Mouse (Mus musculus): ENCODE measurements around the gene Vtcn1. TPM values are rescaled to one million over a fixed set of nuclear protein-coding genes. Genes with fewer than 3 reads are reported as not detected.

Vtcn1 gene
- polyA plus RNA-seq, 1 experiment from 2014 or later, result 0.81 TPM

- H3K27ac ChIP-seq (ENCODE audit: low read length), result no peak overlapping the region
- no peaks in the 10 kb centered on the region for H3K4me1 ChIP-seq (ENCODE audit: insufficient read depth, low read depth, low read length)
- no peaks in the 10 kb centered on the region for H3K36me3 ChIP-seq (ENCODE audit: insufficient read depth, low read length)
- TF ChIP-seq EP300 (IDR thresholded peaks at IDR 0.05) (no peak), CTCF (IDR thresholded peaks at IDR 0.05) (no peak)
- 67% methylated on average over 23 of the region's 23 CpGs for WGBS
- no peak overlapping the region for H3K4me3 ChIP-seq (ENCODE audit: low read depth, low read length)
- ATAC-seq, result no peak
- no peak for DNase-seq (ENCODE audit: low spot score)
- H3K27me3 ChIP-seq (replicated peaks; ENCODE audit: insufficient read depth, low read length), result no peaks in the 10 kb centered on the region
- H3K4me2 ChIP-seq (replicated peaks; ENCODE audit: low read depth, low read length), result no peak overlapping the region
- no peaks in the 10 kb centered on the region for H3K9me3 ChIP-seq (ENCODE audit: low read length)
- no peak overlapping the region for H3K9ac ChIP-seq (replicated peaks; ENCODE audit: low read depth)
Measured at GRCm38 (mm10) chr3:100861307-100862303, 36.3 kb downstream of the Vtcn1 start.

- no peak overlapping the region for H3K9ac ChIP-seq (replicated peaks; ENCODE audit: low read depth)
- ATAC-seq (no peak), DNase-seq (ENCODE audit: low spot score) (no peak)
- 55% methylated on average over 5 of the region's 5 CpGs for WGBS
- no peak overlapping the region for H3K27ac ChIP-seq (ENCODE audit: low read length)
- TF ChIP-seq EP300 (IDR thresholded peaks at IDR 0.05) (no peak), CTCF (IDR thresholded peaks at IDR 0.05) (no peak)
- no peaks in the 10 kb centered on the region for H3K4me1 ChIP-seq (ENCODE audit: insufficient read depth, low read depth, low read length)
- no peak overlapping the region for H3K4me3 ChIP-seq (ENCODE audit: low read depth, low read length)
- H3K9me3 ChIP-seq (ENCODE audit: low read length), result no peaks in the 10 kb centered on the region
- H3K36me3 ChIP-seq (ENCODE audit: insufficient read depth, low read length), result no peaks in the 10 kb centered on the region
- no peak overlapping the region for H3K4me2 ChIP-seq (replicated peaks; ENCODE audit: low read depth, low read length)
- no peaks in the 10 kb centered on the region for H3K27me3 ChIP-seq (replicated peaks; ENCODE audit: insufficient read depth, low read length)
Measured at GRCm38 (mm10) chr3:100866946-100867345, 41.7 kb downstream of the Vtcn1 start.

- Histone ChIP-seq H3K27ac (ENCODE audit: low read length) (no peak overlapping the region), H3K9ac (replicated peaks; ENCODE audit: low read depth) (no peak overlapping the region), H3K4me1 (ENCODE audit: insufficient read depth, low read depth, low read length) (no peaks in the 10 kb centered on the region), H3K27me3 (replicated peaks; ENCODE audit: insufficient read depth, low read length) (no peaks in the 10 kb centered on the region), H3K36me3 (ENCODE audit: insufficient read depth, low read length) (no peaks in the 10 kb centered on the region), H3K4me3 (ENCODE audit: low read depth, low read length) (no peak overlapping the region), H3K4me2 (replicated peaks; ENCODE audit: low read depth, low read length) (no peak overlapping the region), H3K9me3 (ENCODE audit: low read length) (no peaks in the 10 kb centered on the region)
- ATAC-seq, result no peak
- no peak for DNase-seq (ENCODE audit: low spot score)
- no peak for TF ChIP-seq CTCF (IDR thresholded peaks at IDR 0.05)
- TF ChIP-seq EP300 (IDR thresholded peaks at IDR 0.05), result no peak
- WGBS, result 92% methylated on average over 4 of the region's 4 CpGs
Measured at GRCm38 (mm10) chr3:100877057-100877456, 51.8 kb downstream of the Vtcn1 start.

- H3K9ac ChIP-seq (replicated peaks; ENCODE audit: low read depth), result no peak overlapping the region
- no peaks in the 10 kb centered on the region for H3K27me3 ChIP-seq (replicated peaks; ENCODE audit: insufficient read depth, low read length)
- ATAC-seq, result no peak
- TF ChIP-seq EP300 (IDR thresholded peaks at IDR 0.05), result no peak
- TF ChIP-seq CTCF (IDR thresholded peaks at IDR 0.05), result no peak
- H3K4me3 ChIP-seq (ENCODE audit: low read depth, low read length), result no peak overlapping the region
- H3K27ac ChIP-seq (ENCODE audit: low read length), result no peak overlapping the region
- no peak overlapping the region for H3K4me2 ChIP-seq (replicated peaks; ENCODE audit: low read depth, low read length)
- no peak for DNase-seq (ENCODE audit: low spot score)
- no peaks in the 10 kb centered on the region for H3K4me1 ChIP-seq (ENCODE audit: insufficient read depth, low read depth, low read length)
- no peaks in the 10 kb centered on the region for H3K9me3 ChIP-seq (ENCODE audit: low read length)
- no peaks in the 10 kb centered on the region for H3K36me3 ChIP-seq (ENCODE audit: insufficient read depth, low read length)
- 78% methylated on average over 6 of the region's 6 CpGs for WGBS
Measured at GRCm38 (mm10) chr3:100881403-100881802, 56.1 kb downstream of the Vtcn1 start.

GRCm38 (mm10) chr3:100881843-100882634 lies 56.8 kb downstream of the Vtcn1 start:
- H3K27ac ChIP-seq (ENCODE audit: low read length), result no peak overlapping the region
- TF ChIP-seq EP300 (IDR thresholded peaks at IDR 0.05) (no peak), CTCF (IDR thresholded peaks at IDR 0.05) (no peak)
- no peak overlapping the region for H3K9ac ChIP-seq (replicated peaks; ENCODE audit: low read depth)
- DNase-seq (ENCODE audit: low spot score) (no peak), ATAC-seq (no peak)
- no peak overlapping the region for H3K4me3 ChIP-seq (ENCODE audit: low read depth, low read length)
- no peak overlapping the region for H3K4me2 ChIP-seq (replicated peaks; ENCODE audit: low read depth, low read length)
- H3K27me3 ChIP-seq (replicated peaks; ENCODE audit: insufficient read depth, low read length), result no peaks in the 10 kb centered on the region
- H3K36me3 ChIP-seq (ENCODE audit: insufficient read depth, low read length), result no peaks in the 10 kb centered on the region
- no peaks in the 10 kb centered on the region for H3K9me3 ChIP-seq (ENCODE audit: low read length)
- no peaks in the 10 kb centered on the region for H3K4me1 ChIP-seq (ENCODE audit: insufficient read depth, low read depth, low read length)
- 82% methylated on average over 9 of the region's 9 CpGs for WGBS

GRCm38 (mm10) chr3:100889234-100889633 lies 64.0 kb downstream of the Vtcn1 start:
- Histone ChIP-seq H3K4me3 (ENCODE audit: low read depth, low read length) (no peak overlapping the region), H3K4me2 (replicated peaks; ENCODE audit: low read depth, low read length) (no peak overlapping the region), H3K36me3 (ENCODE audit: insufficient read depth, low read length) (no peaks in the 10 kb centered on the region), H3K27ac (ENCODE audit: low read length) (no peak overlapping the region), H3K27me3 (replicated peaks; ENCODE audit: insufficient read depth, low read length) (no peaks in the 10 kb centered on the region), H3K4me1 (ENCODE audit: insufficient read depth, low read depth, low read length) (no peaks in the 10 kb centered on the region), H3K9ac (replicated peaks; ENCODE audit: low read depth) (no peak overlapping the region), H3K9me3 (ENCODE audit: low read length) (no peaks in the 10 kb centered on the region)
- TF ChIP-seq CTCF (IDR thresholded peaks at IDR 0.05) (no peak), EP300 (IDR thresholded peaks at IDR 0.05) (no peak)
- DNase-seq (ENCODE audit: low spot score) (no peak), ATAC-seq (no peak)
- WGBS, result 63% methylated on average over 1 of the region's 1 CpGs
